Mouse (Mus musculus) embryonic facial prominence, embryonic 13.5 days (tissue): ENCODE data around the gene Chmp5. TPM values are rescaled to one million over a fixed set of nuclear protein-coding genes. Genes with fewer than 3 reads are reported as not detected.

Experiments
- ATAC-seq: fragments of 200-750 bp; cut with Nextera tagmentation; 2 replicates; pipeline ENCODE4 v1.8.0; 2017; ENCODE audit warnings: low read depth; ENCODE audit not compliant: insufficient number of reproducible peaks, insufficient read depth, low FRiP score, low TSS enrichment
- H3K27ac ChIP-seq: fragments of 300-500 bp; sonication (generic); 2 replicates; pipeline ENCODE4 v1.5.1; 2015; ENCODE audit warnings: moderate library complexity, mild to moderate bottlenecking, inconsistent platforms
- H3K27me3 ChIP-seq: fragments of 300-500 bp; sonication (generic); 2 replicates; pipeline ENCODE4 v1.6.1; 2015; ENCODE audit warnings: mild to moderate bottlenecking, inconsistent platforms
- H3K36me3 ChIP-seq: fragments of 300-500 bp; sonication (generic); 2 replicates; pipeline ENCODE4 v1.6.1; 2015; ENCODE audit warnings: mild to moderate bottlenecking, inconsistent platforms
- H3K4me1 ChIP-seq: fragments of 300-500 bp; sonication (generic); 2 replicates; pipeline ENCODE4 v1.6.1; 2015; ENCODE audit warnings: inconsistent platforms
- H3K4me2 ChIP-seq: fragments of 300-500 bp; sonication (generic); 2 replicates; pipeline ENCODE4 v1.6.1; 2015; ENCODE audit warnings: moderate library complexity, mild to moderate bottlenecking, inconsistent platforms
- H3K4me3 ChIP-seq: fragments of 300-500 bp; sonication (generic); 2 replicates; pipeline ENCODE4 v1.5.1; 2015; ENCODE audit warnings: mild to moderate bottlenecking, inconsistent platforms
- H3K9ac ChIP-seq: fragments of 300-500 bp; sonication (generic); 2 replicates; pipeline ENCODE4 v1.6.1; 2015; ENCODE audit warnings: mild to moderate bottlenecking, inconsistent platforms
- H3K9me3 ChIP-seq: fragments of 300-500 bp; sonication (generic); 2 replicates; pipeline ENCODE4 v1.6.1; 2016; ENCODE audit warnings: inconsistent platforms
- WGBS: fragments of 180-500 bp; shearing (Covaris S2); methylation state at CpG from one replicate; pipeline ENCODE4 v1.1.7; 2015; ENCODE audit warnings: mixed read lengths; 5-methylcytosine and 5-hydroxymethylcytosine counted together
- polyA plus RNA-seq: library from polyadenylated mRNA; unstranded; fragments of >200 nt; fragmentation: Nextera tagmentation; extraction: Ambion mirVana; gene quantifications from 2 replicates; pipeline ENCODE4 v1.2.1, GENCODE M21; 2015

Chmp5 gene
- 114 and 129 TPM in 2 replicates for polyA plus RNA-seq

- peak within 1 kb of the TSS; percentile 90 for H3K9ac ChIP-seq
- H3K4me1 ChIP-seq: peaks cover 25% of the 10 kb centered on the region
- under 1% methylated on average over 50 of the region's 50 CpGs for WGBS
- no peaks in the 10 kb centered on the region for H3K9me3 ChIP-seq
- H3K27me3 ChIP-seq: no peaks in the 10 kb centered on the region
- peaks cover 52% of the 10 kb centered on the region for H3K36me3 ChIP-seq
- ATAC-seq: peak; percentile 98
- peak within 1 kb of the TSS; percentile 90 for H3K4me3 ChIP-seq
- peak within 1 kb of the TSS; percentile 88 for H3K4me2 ChIP-seq
- peak within 1 kb of the TSS; percentile 83 for H3K27ac ChIP-seq
Measured at GRCm38 (mm10) chr4:40948160-40948708, at the start of gene Chmp5, which contains the start of gene Bag1. Chmp5 (plus strand) TSS chr4:40948407. Bag1 (minus strand) TSS chr4:40948294.

- ATAC-seq: no peak
- H3K27ac ChIP-seq: no peak overlapping the region
Measured at GRCm38 (mm10) chr4:40898476-40899044, 49.6 kb upstream of the Chmp5 start.

DNA sequence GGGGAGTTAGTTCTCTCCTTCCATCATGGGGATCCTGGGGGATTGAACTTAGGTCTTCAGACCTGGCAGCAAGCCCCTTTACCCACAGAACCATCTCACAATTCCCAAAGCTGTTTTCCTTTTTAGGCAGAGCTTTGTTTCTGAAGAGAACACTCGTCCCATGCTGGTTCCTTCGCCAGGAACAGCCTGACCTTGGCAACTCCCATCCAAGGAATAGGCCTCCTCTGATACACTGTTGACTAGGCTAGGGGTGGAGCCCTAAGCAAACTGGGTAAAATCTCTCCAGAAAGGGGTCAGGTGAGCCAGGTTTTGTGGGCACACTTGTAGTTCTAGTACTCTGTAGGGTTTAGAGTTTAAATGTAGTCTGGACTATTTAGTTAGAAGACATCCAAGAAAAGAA, 48.9 kb upstream of the Chmp5 start:
- H3K4me1 ChIP-seq: no peaks in the 10 kb centered on the region
- H3K36me3 ChIP-seq: no peaks in the 10 kb centered on the region
- H3K4me3 ChIP-seq: no peak overlapping the region
- no peak for ATAC-seq
- H3K9ac ChIP-seq: no peak overlapping the region
- H3K4me2 ChIP-seq: no peak overlapping the region
- H3K27ac ChIP-seq: no peak overlapping the region
- WGBS: 77% methylated on average over 2 of the region's 2 CpGs
- H3K9me3 ChIP-seq: no peaks in the 10 kb centered on the region; the same call in 1 of the 2 replicates
- H3K27me3 ChIP-seq: no peaks in the 10 kb centered on the region

More at GRCm38 (mm10) chr4:40898476-40899044, 49.6 kb upstream of the Chmp5 start:
- WGBS: 71% methylated on average over 6 of the region's 6 CpGs
- Histone ChIP-seq H3K4me3 (no peak overlapping the region), H3K36me3 (no peaks in the 10 kb centered on the region), H3K27me3 (no peaks in the 10 kb centered on the region), H3K4me2 (no peak overlapping the region), H3K9ac (no peak overlapping the region), H3K4me1 (no peaks in the 10 kb centered on the region), H3K9me3 (no peaks in the 10 kb centered on the region; the same call in 1 of the 2 replicates)

DNA sequence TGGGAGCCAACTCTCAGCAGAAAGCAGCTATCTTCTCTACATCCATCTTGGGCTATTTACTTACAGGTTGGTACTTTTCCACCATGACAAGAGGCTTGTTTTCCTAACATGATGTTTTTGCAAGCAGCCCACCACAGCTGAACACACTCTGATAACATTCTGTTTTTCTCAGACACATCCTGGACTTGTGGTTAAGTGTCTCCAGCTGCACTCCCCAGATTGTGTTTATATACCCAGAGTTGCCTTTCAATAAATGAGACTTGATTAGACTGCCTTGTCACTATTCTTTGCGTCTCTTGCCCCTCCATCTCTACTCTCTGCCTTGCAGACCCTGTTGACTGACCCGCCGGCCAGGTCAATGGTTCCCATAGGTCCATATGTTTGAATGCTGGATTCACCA, 48.1 kb upstream of the Chmp5 start:
- Histone ChIP-seq H3K4me1 (no peaks in the 10 kb centered on the region), H3K27me3 (no peaks in the 10 kb centered on the region), H3K4me3 (no peak overlapping the region), H3K4me2 (no peak overlapping the region), H3K36me3 (no peaks in the 10 kb centered on the region), H3K9ac (no peak overlapping the region), H3K9me3 (no peaks in the 10 kb centered on the region; the same call in 1 of the 2 replicates), H3K27ac (no peak overlapping the region)
- no peak for ATAC-seq
- WGBS: 86% methylated on average over 3 of the region's 3 CpGs

DNA sequence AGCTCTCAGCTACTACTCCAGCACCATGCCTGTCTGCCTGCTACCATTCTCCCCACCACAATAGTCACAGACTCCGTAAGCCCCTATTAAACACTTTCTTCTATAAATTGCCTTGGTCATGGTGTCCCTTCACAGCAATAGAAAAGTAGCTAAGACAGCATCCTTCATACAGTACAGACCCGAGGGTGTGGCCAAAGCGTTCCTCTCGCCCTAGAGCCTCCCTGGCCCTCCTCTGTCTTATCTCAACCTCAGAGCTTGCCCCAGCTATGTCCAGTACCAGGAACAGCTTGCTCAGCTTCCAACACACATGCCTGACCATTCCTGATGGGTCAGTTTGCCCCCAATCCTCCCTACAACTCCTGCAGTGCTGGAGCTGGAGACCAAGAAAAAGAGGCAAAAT, 47.6 kb upstream of the Chmp5 start:
- 90% methylated on average over 4 of the region's 4 CpGs for WGBS
- H3K27me3 ChIP-seq: no peaks in the 10 kb centered on the region

DNA sequence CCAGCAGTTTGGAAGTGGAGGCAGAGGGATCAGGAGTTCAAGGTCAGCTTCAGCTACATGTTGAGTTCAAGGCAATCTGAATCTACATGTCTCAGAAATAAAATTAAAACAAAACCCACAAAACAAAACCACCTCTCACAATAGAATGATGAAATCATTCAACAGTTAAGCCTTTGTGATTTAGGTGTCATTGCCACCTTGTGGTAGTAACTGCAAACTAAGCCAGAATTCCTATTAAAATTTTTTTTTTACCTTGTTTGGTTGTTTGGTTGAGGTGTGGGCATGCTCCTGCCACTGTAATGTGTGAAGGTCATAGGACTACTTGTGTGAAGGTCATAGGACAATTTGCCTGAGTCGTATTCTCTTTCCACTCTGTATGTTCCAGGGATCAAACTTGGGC, 41.9 kb upstream of the Chmp5 start:
- Histone ChIP-seq H3K4me2 (no peak overlapping the region), H3K9ac (no peak overlapping the region), H3K9me3 (no peaks in the 10 kb centered on the region), H3K36me3 (no peaks in the 10 kb centered on the region), H3K4me1 (no peaks in the 10 kb centered on the region), H3K27me3 (no peaks in the 10 kb centered on the region), H3K27ac (no peak overlapping the region), H3K4me3 (no peak overlapping the region)
- 41% methylated on average over 1 of the region's 1 CpGs for WGBS
- ATAC-seq: no peak

More for the DNA sequence above, 47.6 kb upstream of the Chmp5 start:
- Histone ChIP-seq H3K4me1 (no peaks in the 10 kb centered on the region), H3K9me3 (no peaks in the 10 kb centered on the region; the same call in 1 of the 2 replicates), H3K27ac (no peak overlapping the region), H3K36me3 (no peaks in the 10 kb centered on the region), H3K4me2 (no peak overlapping the region), H3K9ac (no peak overlapping the region), H3K4me3 (no peak overlapping the region)
- no peak for ATAC-seq

DNA sequence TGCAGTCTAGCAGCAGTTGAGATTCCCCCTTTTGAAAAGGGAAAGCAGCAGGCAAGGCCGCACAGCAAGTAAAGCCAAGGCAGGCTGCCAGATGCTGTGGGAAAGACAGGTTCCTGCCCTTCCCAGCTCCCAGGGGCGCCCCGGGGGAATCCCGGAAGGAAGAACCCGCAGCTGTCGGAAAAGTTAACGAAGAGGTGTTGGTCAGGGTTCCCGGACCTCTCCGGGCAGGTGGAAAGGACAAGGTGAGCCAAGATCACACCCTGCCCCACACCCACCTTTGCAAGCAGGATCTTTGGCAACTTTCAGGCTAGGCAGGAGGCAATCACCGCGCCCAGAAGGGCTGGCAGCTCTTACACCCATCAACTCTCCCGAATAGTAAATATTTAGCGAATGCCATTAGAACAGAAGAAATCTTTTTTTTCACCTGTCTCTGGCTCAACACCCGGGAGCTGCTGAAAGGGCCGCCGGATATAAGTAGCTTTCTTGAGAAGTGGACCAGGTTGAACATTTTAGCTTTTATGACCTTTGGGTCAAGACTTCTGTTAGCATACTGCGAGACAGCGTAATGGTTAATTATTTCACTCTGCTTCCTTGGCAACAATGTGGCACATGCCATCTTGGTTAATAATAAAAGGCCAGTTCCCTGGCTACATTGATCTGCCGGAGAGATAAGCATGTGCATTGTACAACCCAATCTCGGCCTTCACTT, 39.8 kb upstream of the Chmp5 start:
- H3K4me1 ChIP-seq: no peaks in the 10 kb centered on the region
- H3K9me3 ChIP-seq: no peaks in the 10 kb centered on the region
- H3K36me3 ChIP-seq: no peaks in the 10 kb centered on the region
- no peak for ATAC-seq
- H3K4me2 ChIP-seq: no peak overlapping the region
- no peak overlapping the region for H3K27ac ChIP-seq
- no peak overlapping the region for H3K4me3 ChIP-seq
- H3K9ac ChIP-seq: no peak overlapping the region
- WGBS: 51% methylated on average over 20 of the region's 20 CpGs
- H3K27me3 ChIP-seq: no peaks in the 10 kb centered on the region

GRCm38 (mm10) chr4:40914287-40914867, 33.8 kb upstream of the Chmp5 start:
- ATAC-seq: no peak
- Histone ChIP-seq H3K27me3 (no peaks in the 10 kb centered on the region), H3K36me3 (no peaks in the 10 kb centered on the region), H3K27ac (no peak overlapping the region), H3K9ac (no peak overlapping the region), H3K4me2 (no peak overlapping the region), H3K4me3 (no peak overlapping the region), H3K4me1 (no peaks in the 10 kb centered on the region), H3K9me3 (no peaks in the 10 kb centered on the region)

- ATAC-seq: no peak
- Histone ChIP-seq H3K36me3 (no peaks in the 10 kb centered on the region), H3K9me3 (no peaks in the 10 kb centered on the region), H3K4me2 (no peak overlapping the region), H3K27ac (no peak overlapping the region), H3K4me1 (no peaks in the 10 kb centered on the region), H3K9ac (no peak overlapping the region), H3K4me3 (no peak overlapping the region), H3K27me3 (no peaks in the 10 kb centered on the region)
- WGBS: 74% methylated on average over 5 of the region's 5 CpGs
Measured at GRCm38 (mm10) chr4:40915947-40916346, 32.3 kb upstream of the Chmp5 start.

DNA sequence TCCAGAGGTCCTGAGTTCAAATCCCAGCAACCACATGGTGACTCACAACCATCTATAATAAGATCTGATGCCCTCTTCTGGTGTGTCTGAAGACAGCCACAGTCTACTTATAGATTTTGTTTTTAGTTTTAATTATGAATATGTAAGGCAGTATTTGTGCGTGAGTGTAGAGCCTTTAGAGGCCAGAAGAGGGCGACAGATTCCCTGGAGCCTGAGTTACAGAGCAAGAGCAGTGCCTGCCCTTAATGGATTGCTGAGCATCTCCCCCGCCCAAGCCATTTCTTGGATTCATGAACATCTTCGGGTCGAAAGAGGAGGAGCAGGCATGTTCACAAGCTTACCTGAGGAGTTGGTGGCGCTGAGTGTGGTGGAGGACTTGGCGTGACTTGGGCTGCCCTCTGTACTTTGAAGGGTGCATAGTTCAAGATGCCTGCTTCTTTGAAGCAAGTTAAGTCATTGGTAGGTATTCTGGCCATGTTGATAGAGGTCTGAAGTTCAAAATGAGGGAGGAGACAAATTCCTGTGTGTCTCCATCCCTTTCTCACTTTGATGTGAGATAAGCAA, 31.5 kb upstream of the Chmp5 start:
- no peak overlapping the region for H3K9ac ChIP-seq
- ATAC-seq: no peak
- H3K36me3 ChIP-seq: no peaks in the 10 kb centered on the region
- no peaks in the 10 kb centered on the region for H3K4me1 ChIP-seq
- H3K4me2 ChIP-seq: no peak overlapping the region
- H3K27ac ChIP-seq: no peak overlapping the region
- no peaks in the 10 kb centered on the region for H3K9me3 ChIP-seq
- H3K27me3 ChIP-seq: no peaks in the 10 kb centered on the region
- H3K4me3 ChIP-seq: no peak overlapping the region
- WGBS: 91% methylated on average over 7 of the region's 7 CpGs

GRCm38 (mm10) chr4:40919785-40920184, 28.4 kb upstream of the Chmp5 start, which contains the start of gene Spink4:
Spink4 (plus strand) TSS chr4:40920052.
- Histone ChIP-seq H3K27me3 (no peaks in the 10 kb centered on the region), H3K4me1 (no peaks in the 10 kb centered on the region), H3K27ac (no peak within 1 kb of the TSS), H3K36me3 (no peaks in the 10 kb centered on the region), H3K9ac (no peak within 1 kb of the TSS), H3K9me3 (no peaks in the 10 kb centered on the region), H3K4me2 (no peak within 1 kb of the TSS), H3K4me3 (no peak within 1 kb of the TSS)
- WGBS: 56% methylated on average over 3 of the region's 3 CpGs
- ATAC-seq: no peak
